Mouse (Mus musculus) kidney, postnatal 14 days (tissue): ENCODE measurements around the gene Fbxo34.
"Not testable (repeated sequence)": the region's sequence is repeated elsewhere in the genome, so short reads cannot be mapped to it uniquely, and the experiment has no call there.

Experiments used
- DNase-seq: peaks from one replicate; pipeline ENCODE4 v3.0.0; 2022; ENCODE audit warnings: mixed read lengths

The Fbxo34 gene

GRCm38 (mm10) chr14:47567962-47568652 is 117.9 kb downstream of the Fbxo34 start:
- DNase-seq, result peak; percentile 98

DNA sequence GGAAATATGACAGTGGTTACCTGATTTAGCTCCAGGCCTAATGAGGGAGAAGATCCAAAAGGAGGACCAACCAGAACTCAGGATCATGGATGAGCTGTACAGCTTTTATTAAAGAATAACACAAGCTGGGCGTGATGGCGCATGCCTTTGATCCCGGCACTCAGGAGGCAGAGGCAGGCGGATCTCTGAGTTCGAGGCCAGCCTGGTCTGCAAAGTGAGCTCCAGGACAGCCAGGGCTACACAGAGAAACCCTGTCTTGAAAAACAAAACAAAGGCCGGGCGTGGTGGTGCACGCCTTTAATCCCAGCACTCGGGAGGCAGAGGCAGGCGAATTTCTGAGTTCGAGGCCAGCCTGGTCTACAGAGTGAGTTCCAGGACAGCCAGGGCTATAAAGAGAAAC is 120.3 kb downstream of the Fbxo34 start, which contains the start of gene Atg14:
TSS of gene Atg14 (minus strand) at position 101 of the 400 bp plus-strand sequence.
- not testable (repeated sequence) for DNase-seq

- no peak for DNase-seq
Observed at GRCm38 (mm10) chr14:47572707-47573106, 122.5 kb downstream of the Fbxo34 start.

DNA sequence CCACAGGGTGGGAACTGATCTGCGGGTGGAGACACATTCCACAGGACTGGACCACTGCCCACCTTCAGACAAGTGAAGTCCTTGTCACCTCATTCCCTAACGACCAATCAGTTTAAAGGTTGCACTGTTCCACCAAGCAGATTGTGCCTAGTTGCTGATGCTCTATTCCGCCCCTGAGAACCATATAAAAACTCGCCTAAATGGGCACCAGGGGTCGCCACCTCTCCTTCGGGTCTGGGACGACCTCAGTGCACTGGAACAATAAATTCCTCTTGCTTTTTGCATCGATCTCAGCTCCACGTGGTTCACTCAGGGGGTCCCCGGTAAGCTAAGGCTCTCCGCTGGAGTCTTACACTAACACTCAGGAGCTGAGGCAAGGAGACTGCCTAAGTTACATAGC is 124.5 kb downstream of the Fbxo34 start:
- DNase-seq, result no peak

DNA sequence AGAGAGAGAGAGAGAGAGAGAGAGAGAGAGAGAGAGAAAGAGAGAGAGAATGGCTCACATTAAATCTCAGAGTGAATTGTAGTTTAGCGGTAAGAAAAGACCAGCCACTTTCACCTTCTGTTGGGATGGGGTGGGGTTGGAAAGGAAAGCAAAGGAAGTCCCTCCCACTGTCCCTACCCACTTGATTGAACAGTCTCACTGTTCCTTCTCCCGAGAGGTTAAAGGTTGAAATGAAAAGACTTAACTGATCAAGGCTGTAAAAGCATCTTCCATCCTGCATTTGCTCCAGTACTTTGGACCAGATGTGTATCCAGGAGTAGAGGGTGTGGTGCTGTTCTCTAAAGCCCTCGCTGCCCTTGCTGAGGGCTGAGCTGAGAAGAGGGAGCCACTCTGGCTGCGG is 126.5 kb downstream of the Fbxo34 start:
- no peak for DNase-seq

DNA sequence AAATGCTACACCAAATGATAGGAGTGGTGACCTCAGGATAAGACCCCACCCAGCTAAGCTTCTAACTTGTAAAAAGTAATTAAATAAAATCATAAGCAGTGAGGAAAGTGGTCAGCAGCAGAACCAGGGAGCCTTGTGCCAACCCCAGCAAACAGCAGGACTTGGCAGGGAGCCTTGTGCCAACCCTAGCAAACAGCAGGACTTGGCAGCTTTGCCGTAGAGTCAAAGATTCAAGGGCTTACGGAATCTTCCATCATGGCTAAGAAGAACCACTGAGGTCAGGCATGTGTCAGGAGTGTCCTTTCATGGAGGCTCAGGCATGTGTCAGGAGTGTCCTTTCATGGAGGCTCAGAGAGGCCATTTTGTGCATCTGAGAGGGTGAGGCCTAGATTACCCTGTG is 127.9 kb downstream of the Fbxo34 start:
- DNase-seq, result no peak

- no peak for DNase-seq
Observed at GRCm38 (mm10) chr14:47581280-47581679, 131.1 kb downstream of the Fbxo34 start.
